Mouse (Mus musculus) kidney, postnatal 36 days (tissue): ENCODE data around the gene Usp50.
A peak's percentile ranks its signal among the peaks of the same experiment; 100 is the strongest.

Source experiments
- DNase-seq, 2 experiments: peaks; one replicate each; pipeline ENCODE4 v3.0.0; 2021 to 2022; ENCODE audit warnings: mixed read lengths in 2 of 2

Gene Usp50

DNA sequence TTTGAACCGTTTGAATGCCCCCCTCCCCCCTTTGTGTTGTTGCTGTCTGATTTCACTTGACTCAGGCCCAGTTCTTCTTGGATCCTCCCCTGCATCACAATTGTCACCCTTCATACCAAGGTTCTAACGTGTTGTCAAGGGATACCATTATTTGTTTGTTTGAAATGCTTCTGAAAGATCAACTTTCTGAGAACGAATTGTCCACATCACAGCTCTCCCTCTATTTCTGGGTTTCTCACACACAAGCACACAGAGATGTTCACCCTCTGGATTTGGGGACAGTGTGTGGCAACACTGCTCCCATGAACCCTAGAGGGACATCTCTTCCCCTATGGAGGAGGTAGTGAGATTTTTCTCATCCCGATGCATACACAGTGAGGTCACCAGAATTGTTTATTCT, at the start of gene Usp50:
Usp50 (minus strand) TSS at position 101 of the 400 bp plus-strand sequence.
- no peak for DNase-seq

DNA sequence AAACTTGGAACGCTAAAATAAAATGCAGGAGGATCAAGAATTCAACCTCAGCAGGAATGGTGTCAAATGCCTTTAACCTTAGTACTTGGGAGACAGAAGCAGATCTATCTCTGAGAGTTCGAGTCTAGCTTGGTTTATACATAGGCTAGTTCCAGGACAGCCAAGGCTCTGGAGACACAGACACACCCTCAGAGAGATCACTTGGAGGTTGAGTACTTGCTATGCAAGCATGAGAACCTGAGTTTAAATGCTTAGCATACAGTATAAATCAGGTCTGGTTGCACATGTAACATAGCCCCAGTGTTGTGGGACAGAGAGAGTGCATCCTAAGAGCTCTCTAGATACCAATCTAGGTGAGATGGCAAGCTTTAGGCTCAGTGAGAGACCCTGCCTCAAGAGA, 34.1 kb upstream of the Usp50 start:
- DNase-seq = no peak

DNA sequence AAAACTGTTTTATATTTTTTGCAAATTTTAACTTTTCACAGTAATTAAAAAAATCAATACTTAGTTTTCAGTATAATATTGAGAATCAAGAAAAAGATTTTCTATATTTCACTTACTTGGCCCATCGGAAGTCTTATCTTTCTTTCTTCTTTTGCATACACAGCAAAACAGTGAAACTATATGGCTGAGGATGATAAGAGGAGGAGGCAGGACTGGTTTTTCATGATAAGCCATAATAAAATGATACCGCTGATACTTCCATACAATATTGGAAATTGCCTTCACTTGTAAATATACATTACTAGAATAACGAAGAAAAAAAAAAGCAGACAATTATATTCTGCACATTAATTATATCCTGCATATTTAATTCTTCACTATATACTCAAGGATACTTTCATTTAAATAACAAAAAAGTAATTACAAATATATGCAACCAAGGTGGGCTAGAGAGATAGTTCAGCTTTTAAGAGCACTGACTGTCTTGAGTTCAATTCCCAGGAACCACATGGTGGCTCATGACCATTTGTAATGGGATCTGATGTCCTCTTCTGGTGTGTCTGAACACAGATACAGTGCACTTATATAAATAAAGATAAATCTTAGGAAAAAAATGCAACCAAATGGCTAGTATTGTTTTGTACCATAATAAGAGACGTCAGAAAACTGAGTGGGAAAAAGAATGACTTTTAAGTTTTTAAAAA, 33.5 kb upstream of the Usp50 start:
- no peak for DNase-seq

DNA sequence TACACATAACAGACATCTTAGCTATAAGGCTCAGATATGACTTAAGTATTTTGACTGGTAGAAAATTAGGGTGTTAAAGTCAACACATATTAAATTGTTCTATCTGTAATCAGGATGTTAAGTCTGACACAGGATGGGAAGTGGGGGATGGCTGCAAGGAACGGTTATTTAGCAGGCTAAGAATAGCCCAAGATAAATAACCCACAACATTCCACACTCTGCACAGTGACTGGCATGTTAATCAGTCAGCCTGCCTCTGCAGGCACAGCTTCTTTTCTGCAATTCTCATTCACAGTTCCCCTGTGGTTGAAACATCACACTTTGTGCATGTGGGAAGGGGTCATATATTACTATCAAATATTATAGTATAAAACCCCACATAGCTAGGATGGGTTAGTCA, 32.6 kb upstream of the Usp50 start:
- peak in 1 of 2 experiments; percentile 5 for DNase-seq

DNA sequence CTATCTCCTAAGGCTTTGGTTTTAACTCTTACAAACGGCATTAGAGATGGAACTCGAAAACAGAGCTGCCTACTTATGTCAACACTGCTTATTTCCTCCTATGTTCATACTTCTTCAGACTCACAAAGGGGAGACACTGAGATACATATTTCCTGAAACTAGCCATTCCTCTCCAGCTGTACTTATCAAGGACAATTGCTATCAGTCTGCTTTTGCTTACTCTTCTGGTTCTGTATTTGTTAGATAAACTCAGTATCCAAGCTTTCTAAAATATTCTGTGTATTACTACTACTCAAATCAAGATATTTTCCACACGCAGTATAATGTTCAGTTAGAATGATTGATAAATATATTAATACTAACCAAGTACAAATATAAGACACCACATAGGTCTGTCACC, 18.7 kb upstream of the Usp50 start:
- no peak for DNase-seq

DNA sequence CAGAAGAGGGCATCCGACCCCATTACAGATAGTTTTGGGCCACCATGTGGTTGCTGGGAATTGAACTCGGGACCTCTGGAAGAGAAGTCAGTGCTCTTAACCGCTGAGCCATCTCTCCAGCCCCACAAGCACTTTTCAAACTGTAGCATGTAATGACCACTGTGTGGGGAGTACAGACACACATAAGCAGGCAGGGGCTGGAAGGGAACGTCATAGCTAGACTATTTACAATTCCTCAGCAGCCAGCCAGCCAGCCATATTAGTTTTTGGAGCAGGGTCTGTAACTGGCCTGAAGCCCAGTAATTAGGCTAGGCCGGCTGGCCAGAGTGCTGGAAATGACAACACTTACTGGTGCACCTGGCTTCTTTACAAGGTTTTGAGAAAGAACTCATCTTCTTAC, 15.2 kb upstream of the Usp50 start:
- no peak for DNase-seq

DNA sequence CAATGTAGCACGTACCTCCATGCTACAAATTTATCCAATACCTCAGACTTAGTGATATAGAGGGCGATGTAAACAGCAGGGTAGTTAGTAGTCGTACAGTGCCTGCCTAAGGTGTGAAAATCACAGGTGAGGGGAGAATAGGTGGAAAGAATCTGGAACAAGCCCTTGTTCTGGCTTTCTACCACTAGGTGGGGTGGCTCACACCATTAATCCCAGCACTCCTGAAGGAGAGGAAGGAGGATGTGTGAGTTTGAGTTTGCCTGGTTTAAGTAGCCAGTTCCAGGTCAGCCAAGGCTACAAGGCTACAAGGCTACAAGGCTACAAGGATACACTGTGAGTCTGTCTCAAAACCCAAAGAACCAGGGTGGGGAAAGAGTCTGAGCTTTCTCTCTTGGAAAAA, 12.4 kb upstream of the Usp50 start:
- DNase-seq = peak in 1 of 2 experiments; percentile 16

DNA sequence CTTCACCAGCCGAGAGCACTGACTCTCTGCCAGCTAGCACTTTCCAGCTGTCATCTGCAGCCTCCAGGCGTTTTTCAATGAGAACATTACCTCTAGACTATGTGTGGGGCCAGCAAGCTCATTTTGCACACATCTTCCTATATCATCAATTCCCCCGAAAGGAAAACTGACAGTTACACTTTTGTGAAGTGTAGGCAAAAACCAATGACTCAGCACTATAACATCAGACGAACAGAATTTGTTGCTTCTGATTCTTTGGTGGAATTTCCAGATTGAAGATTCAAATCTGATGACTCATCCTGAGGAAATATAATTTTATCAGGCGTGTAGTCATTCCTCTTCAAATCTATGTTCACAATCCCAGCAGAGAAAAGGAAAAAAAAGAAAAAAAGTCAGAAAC, 9.3 kb upstream of the Usp50 start:
- no peak for DNase-seq

DNA sequence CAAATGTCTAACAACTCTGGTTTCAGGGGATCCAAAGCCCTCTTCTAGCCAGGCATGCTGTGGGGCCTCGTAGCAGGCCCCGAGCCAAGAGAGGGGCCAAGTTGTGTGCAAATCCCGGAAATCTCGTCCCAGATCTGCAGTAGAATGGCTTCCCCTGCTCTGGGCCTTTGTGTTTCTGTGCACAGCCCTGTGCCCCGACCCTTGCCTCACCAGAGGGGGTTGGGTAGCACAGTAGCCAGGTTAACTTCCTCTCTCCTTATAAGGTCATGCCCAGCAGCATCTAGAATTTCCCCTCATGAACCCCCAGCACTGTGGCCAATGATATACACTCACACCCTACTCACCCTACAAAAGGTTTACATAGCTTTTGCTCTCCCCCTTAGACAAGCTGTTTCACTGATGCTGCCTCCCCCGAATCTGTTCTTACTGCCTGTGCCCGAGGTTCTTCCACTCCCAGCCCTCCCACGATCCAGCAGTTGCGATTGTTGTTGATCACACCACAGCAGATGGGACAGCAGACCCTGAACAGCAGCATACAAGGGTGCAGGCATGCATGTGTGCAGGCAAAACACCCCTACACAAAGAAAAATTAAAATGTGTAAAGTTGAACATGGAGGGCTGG, 4.6 kb upstream of the Usp50 start:
- DNase-seq = no peak

DNA sequence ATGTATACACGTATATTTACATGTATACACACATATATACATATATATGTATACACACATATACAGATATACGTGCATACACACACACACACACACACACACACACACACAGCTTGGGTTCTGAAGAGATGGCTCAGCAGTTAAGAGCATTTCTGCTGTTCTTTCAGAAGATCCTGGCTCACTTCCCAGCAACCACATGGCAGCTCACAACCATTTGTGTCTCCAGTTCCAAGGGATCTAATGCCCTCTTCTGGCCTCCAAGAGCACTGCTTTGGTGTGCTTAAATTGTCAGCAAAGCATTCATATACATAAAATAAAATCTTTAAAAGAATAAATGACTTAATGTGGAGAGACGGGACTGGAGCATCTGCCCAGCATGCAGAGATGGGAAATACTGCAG, 837 bp downstream of the Usp50 start:
- DNase-seq = peak; percentile 83 to 86

DNA sequence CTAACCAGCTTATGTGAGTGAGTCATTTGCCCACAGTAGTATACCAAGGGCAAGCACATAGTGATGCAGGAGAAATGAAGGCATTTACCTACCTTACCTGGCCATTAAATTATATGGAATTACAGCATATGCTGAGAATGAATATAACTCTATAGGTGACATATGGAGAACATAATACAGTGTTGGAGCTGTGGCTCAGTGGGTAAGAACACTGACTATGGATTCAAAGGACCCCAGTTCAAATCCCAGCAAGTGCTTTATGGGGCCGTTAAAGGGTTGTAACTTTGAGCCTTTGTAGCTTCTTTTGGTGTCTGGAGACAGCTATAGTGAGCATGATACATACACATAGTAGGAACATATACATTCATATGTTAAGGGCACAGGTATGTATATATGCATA, 1.8 kb downstream of the Usp50 start:
- DNase-seq = no peak

DNA sequence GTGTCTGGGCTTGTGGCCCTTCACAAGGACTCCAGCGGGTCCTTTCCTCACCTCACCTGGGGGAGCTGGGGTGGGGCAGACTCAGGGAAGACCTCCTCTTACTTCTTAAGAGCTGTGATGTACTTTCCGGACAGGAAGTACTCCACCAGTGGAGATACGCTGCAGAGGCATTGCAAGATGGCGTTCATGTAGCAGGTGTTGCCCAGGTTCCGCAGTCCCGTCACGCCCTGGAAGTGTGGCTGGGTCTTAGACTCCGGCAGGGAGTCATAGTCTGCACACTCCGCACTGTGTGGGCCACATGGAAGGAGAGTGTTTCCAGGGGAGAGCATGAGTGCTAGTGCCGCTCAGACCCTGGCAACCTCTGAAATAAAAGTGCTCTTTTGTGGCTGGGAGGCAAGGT, 3.0 kb downstream of the Usp50 start:
- DNase-seq = no peak

DNA sequence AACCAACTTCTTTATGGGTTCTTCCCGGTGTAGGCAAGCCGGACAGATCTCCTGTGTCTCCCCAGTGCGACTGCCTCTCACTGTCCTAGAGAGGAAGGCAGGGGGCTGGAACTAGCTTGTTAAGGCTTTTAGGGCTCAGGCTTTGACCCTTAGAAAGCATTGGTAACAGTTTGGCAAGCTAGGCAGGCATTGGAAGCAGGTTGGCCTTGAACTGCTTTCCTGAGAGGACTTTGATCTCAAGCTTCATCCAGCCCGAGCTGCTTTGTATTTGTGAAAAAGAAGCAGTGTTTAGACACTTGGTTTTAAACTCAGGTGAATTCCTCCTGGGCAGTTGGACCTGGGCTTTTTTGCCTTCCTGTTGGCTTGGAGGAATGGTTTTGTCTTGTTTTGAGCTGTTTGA, 4.5 kb downstream of the Usp50 start:
- DNase-seq = peak; percentile 29 to 35

DNA sequence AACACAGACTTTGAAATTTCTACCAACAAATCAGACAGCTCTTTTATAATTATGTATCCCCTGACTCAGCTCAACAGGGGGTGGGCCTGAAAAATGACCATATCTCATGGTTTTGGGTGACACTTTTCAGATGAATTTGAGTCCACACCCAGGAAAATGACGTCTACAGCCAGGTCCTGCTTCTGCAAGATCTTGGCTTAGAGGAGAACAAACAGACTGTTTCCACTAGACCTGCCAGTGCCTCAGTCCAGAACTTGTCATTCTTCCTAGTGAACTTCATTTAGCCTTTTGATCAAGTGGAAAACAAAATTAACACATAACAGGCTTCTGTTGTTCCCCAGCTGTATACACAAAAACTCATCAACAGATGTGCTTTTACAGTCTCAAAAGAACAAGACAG, 6.9 kb downstream of the Usp50 start:
- DNase-seq = no peak

DNA sequence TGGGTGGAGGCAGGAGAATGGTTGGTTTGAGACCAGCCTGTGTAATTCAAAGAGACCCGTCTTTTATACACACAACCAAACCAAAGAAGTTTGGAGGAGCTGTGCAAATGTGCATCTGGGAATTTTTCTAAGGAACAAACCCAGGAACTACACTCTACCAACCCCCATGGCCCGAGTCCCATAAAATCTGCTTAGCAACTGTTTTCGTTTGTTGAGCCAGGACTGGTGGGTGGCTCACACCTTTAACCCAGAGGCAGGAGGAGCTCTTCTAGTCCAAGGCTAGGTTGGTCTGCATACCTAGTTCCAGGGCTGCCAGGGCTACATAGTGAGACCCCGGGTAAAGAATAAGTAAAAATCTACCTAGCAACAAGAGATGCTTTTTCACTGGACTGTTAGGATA, 7.3 kb downstream of the Usp50 start:
- DNase-seq = no peak

DNA sequence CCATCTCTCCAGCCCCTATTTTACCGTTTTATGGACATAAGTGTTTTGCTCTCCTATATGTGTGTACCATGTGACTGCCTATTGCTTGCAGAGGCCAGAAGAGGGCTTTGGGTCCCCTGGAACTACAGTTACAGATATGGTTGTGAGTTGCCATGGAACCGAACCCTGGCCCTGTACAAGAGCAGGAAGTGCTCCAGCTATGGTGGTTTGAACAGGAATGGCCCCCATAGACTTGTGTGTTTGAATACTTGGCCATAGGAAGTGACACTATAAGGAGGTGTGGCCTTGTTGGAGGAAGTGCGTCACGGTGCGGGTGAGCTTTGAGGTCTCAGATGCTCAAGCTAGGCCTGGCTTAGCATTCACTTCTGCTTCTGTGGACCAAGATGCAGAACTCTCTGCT, 11.1 kb downstream of the Usp50 start:
- DNase-seq = no peak

DNA sequence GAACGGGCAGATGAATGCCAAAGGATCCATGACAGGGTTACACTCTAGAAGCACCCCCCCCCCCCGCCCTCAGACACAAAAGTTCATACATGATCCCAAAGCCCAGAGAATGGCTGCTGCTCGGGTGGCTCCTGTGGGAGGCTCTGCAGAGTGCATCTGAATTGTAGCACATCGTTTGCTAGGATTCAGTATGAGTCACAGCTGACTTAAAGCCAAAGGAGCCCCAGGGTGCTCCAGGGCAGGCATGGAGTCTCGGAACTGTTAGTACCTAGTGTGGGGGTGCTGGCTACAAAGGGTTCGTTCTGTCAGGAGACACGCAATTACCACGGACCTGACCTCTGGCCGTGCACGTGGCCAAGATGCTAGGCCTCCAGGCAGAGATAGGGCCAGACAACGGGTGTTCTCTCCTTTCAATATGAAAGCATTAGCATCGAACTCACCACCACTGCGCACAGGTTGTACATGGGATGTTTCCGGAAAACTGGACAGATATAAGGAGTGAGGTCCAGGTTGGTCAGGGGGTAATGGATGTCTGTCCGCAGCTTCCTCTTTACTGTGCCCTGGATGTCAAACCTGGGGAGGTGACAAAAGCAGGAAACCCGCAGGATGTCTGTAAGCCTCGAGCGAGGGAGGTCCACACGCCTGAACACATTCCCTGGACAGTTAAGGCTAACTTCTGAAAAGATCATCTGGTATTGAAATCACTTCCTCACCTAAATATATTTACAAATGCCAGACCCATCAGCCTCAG, 13.7 kb downstream of the Usp50 start:
- no peak for DNase-seq

DNA sequence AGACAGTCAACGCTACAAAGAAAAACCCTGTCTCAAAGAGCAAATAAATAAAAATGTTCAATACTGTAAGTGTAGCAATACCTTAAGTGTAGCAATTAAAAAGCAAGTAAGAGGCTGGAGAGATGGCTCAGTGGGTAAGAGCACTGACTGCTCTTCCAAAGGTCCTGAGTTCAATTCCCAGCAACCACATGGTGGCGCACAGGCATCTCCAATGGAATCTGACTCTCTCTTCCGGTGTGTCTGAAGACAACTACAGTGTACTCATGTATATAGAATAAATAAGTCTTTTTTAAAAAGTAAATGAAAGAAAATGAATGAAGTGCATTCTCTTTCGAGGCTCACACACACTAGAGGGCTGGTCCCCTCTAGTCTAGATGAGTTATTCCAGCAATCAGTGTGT, 15.1 kb downstream of the Usp50 start:
- peak in 1 of 2 experiments; percentile 40 for DNase-seq

DNA sequence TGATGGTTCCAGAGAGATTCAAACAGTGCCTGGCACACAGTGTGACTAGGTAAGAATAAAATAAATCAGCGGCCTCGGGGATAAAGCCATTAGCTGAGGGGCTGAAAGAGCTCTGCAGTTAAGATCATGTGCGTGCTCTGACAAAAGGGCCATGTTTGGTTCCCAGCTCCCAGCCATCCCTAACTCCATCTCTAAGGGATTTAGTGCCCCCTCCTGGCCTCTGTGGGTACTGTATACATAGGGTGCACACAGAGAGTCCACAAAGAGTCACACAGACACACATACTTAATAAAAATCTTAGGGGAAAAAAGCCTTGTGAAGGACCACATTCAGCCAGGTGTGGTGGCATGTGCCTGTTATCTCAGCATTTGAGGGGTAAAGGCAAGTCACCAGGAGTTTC, 15.7 kb downstream of the Usp50 start:
- no peak for DNase-seq

DNA sequence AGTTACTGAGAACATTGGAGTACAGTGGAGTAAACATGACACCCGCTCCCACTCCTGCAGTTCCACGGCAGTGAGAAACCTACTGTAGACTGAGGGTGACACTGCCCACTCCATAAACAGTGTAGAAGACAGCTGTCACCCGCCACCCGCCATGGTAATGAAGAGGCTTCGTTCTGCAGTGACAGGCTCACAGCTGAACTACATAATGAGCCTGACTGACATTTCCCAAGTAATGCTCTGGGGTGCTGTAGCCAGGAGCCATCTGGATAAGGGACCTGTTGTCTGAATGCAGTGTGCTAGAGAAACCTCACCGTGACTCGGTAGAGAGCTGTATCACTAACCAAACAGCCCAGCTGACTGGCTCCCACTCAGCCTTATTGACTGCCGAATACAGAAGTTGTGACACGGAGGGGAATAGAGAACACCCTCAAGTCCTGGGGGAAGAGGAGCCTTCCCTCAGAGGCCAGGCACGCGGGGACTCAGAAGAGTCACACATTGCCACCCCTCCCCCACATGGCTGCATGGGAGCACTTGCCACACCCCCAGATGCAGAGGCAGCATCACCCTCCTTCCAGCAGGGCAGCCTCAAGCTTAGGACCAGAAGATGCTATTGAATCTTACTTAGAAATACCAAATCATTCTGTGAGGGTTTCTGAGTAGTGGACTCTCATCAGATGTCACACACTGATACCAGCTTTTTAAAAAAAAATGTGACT, 17.2 kb downstream of the Usp50 start:
- peak in 1 of 2 experiments; percentile 43 for DNase-seq

DNA sequence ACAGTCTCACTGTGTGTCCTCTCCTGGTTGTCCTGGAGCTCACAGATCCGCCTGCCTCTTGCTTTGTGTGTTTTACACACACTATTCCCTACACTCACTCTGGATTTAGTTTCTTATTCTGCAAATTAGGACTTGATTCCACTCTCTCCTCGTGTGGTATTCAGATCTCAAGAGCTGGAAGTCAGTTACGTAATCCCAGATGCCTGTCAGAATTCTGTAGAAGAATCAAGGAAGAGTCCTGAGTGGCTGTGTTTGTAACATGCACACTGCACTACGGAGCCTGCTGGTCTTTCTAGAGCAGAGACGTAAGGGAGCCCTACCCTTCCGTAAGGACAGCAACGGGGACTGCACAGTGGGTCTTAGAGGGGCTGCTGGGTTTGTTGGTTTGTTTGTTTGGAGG, 23.9 kb downstream of the Usp50 start:
- no peak for DNase-seq

DNA sequence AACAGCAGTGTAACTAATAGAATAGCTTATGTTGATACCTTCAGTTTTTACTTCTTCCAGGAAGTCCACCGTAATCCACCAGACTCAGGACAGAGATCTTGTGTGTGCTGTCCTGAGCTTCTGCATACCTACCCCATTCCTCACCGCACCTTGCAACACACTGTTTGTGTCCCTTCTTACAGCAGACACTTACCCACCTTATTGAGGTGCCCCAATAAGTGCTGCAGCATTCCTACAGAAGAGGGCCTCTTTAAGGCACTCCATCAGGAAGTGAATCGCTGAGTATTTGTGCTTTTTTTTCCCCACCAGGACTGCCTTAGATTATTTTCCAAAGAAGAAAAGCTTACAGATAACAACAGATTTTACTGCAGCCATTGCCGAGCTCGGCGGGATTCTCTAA, 27.6 kb downstream of the Usp50 start:
- no peak for DNase-seq

DNA sequence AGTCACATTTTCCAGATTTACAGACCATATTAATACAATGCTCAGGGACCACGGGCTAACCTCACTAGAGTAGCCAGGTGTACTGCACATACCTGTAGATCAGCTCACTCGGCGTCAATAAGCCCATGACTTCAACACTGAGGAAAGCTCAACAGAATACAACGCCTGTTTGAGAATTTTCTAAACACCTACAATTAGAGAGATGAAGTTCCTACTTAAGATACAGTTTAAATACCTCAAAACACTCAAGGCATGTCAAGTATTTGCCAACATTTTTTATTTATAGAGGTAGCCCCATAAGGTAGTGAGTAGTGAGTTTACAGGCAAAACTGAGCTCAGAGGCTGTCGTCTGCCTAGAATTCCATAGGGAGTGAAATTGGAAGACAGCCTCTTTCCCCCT, 39.9 kb downstream of the Usp50 start:
- DNase-seq = no peak

DNA sequence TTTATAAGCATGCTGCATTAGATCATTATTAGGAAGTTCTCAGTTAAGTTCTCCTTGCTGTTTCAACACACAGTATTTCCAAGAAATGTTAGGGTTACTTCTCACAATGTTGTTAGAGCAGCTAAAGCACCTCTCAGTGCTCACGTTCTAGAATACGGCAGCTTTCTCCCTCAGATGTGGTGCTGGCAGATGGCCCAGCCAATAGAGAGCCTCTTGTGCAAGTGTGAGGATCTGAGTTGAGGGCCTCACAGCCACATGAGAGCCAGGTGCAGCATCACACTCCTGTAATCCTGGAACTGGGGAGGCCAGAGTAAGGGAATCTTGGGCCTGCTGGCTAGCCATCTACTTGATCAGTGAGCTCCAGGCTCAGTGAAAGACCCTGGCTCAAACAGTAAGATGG, 43.0 kb downstream of the Usp50 start:
- DNase-seq = no peak
